Mouse (Mus musculus) retina, embryonic 14.5 days (tissue): ENCODE data around the gene Elmo1.
A peak's percentile ranks its signal among the peaks of the same experiment; 100 is the strongest.

ENCODE experiments used
- DNase-seq: peaks from one replicate; pipeline ENCODE4 v3.0.0-alpha.2; 2015; ENCODE audit warnings: low spot score

Elmo1 gene

DNA sequence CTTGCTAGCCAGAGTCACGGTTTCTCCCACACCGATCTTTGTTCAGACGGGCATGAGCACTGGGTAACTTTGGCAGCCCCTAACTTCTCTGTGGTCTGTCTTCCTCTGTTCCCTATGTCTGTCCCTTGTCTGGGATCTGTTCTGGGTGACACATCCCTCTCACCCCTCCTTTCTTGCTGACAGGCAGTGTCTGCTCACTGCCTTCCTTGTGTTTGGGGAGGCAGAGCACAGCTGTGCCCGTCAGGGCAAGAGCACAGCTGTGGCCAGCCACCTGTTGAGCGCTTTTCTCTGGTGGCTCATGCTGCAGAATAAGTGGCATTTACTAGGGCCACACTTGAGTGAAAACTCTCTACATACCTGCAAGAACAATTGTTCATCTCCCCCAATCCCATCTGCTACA is 116.7 kb downstream of the Elmo1 start:
- DNase-seq: no peak

DNA sequence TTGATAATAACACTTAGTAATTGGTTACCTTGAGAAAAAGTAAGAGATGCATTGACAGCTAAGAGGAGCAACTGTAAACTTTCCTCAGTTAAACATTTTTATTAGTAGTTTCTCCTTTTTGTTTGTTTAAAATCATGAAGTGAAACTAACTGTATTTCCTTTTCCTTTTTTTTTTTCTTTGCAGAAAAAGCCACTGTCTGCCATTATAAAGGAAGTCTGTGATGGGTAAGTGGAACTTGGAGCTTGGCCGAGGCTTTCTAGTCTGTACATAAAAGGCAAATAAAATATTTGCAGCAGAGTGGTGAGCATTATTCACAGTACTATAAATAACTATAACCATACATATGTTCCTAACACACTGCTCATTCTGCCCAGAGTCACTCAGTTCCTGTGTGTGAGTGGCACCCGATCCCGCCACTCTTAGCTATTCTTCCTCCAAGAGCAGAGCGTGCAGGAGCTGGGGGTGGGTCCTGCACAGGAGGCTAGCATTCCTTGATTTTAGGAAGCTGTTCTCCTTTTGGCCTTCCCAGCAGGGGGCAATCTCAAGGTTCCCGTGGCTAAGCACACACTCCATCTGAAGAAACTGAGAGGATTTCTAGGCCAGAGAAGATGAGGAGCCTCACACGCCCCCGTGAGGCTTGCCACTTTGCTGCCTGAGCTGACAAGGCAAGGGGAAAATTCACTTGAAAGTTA is 117.7 kb downstream of the Elmo1 start:
- no peak for DNase-seq

- DNase-seq: no peak
Measured at GRCm38 (mm10) chr13:20208867-20209266, 118.5 kb downstream of the Elmo1 start.

DNA sequence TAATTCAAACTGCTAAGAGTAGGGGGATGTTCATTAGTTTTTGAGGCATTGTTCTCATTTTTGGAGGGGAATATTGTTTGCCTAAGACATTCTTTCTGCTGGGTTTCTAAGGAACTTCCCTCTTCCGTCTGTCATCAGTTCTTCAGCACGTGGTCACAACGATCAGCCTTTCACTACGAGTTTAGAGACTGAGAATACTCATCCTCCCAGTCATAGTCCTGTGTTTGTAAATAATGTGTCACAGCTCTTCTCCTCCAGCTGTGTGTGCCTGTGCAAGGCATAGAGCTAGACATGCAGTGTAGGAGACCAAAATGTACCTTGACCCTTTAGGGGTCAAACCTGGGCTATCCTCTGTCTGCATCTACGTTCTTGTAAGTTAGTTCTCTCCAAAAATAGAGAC is 121.4 kb downstream of the Elmo1 start:
- no peak for DNase-seq

DNA sequence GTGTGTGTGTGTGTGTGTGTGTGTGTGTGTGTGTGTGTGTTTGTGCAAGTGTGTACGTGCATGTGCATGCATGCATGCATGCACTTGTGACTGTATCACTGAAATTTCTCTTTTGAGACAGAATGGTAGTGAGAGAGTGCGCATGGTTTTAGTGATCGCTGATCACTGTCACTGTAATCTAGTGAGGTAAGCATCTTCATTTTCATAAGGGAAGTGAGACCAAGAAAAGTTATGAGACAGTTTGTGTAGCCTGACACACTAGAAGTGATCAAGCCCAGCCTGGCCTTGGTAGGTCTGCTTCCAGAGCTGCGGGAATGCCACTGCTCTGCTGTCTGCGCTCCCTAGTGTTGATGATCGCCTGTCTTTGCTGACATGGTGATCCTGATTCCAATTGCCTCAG is 122.3 kb downstream of the Elmo1 start:
- no peak for DNase-seq

- DNase-seq: no peak
Measured at GRCm38 (mm10) chr13:20213861-20214260, 123.5 kb downstream of the Elmo1 start.

DNA sequence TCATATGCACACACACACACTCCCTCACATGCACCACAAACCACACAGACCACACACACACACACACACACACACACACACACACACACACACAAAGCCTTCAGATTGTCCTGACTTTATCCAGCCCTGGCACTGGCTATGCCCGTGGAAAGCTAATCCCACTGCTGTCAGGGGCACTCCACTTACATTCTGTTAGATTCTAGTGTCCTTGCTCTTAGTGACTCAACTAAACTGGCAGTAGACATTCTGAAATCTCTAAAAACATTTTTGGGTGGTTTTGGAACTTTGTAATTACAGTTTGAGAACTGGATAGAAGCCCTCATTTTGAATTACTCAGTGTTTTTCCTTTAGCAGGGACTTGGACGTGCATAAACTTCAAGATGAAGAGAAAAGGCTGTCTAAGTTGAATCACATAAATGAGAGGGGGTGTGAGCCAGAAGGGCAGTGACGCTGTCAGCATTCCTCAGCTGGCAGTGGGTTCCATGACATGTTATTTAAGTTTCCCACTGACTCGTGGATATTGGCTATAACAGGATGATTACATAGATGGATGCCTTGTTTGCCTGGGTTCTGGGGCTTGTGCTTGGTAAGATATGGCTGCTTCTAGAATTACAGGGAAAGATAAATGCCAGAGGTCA is 127.2 kb downstream of the Elmo1 start:
- DNase-seq: no peak

- DNase-seq: no peak
Measured at GRCm38 (mm10) chr13:20218126-20218525, 127.7 kb downstream of the Elmo1 start.

DNA sequence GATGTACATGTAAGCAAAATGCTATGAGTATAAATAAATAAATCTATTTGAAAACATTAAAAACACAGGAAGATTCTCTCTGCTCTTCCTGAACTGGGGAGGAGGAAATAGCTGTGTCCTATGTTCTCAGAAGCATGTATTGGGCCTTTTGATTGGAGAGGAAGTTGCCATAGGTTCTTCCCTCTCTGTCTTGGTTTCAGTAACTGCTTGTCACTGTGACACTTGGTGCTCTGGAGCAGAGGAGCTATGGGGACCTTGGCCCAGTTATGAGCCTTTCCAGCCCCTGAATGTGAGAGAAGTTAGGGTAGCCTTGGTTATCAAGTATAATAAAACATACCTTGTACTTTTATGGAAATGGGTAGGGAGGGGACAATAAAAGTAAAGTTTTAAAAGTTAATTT is 130.0 kb downstream of the Elmo1 start:
- DNase-seq: no peak

DNA sequence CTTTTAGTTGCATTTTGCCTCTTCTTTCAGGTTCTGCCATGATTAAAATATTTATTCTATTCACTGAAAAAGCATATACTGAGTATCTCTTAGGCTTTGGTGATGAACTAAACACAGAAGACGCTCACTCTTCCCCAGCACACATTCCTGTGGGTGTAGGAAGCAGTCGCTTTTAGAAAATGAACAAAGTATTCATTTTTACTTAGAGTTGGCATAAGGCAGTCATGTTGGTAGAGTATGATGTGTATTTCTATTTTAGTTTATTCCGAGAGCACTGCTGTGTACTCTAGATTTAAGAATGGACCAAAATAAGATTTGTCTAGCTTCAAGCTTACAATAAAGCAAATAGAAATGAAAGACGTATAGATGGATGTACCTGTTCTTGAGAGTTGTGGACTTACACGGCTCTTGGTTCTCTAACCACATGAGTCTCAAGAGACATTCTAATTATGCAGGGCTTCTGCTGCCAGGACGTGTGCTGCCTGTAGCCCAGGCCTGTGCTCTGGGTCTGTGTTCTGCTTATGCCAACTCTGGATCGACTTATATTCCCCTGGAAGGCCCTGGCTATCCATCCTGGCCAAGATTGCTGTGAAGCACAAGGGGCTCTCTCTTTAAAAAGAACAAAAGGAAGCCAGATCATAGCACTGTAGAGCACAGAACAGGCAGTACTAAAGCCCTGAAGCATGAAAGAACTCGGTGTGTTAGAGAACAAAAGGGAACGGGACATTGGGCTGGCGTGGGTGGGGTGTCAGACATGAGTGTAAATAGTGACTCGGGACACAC is 137.7 kb downstream of the Elmo1 start:
- no peak for DNase-seq

DNA sequence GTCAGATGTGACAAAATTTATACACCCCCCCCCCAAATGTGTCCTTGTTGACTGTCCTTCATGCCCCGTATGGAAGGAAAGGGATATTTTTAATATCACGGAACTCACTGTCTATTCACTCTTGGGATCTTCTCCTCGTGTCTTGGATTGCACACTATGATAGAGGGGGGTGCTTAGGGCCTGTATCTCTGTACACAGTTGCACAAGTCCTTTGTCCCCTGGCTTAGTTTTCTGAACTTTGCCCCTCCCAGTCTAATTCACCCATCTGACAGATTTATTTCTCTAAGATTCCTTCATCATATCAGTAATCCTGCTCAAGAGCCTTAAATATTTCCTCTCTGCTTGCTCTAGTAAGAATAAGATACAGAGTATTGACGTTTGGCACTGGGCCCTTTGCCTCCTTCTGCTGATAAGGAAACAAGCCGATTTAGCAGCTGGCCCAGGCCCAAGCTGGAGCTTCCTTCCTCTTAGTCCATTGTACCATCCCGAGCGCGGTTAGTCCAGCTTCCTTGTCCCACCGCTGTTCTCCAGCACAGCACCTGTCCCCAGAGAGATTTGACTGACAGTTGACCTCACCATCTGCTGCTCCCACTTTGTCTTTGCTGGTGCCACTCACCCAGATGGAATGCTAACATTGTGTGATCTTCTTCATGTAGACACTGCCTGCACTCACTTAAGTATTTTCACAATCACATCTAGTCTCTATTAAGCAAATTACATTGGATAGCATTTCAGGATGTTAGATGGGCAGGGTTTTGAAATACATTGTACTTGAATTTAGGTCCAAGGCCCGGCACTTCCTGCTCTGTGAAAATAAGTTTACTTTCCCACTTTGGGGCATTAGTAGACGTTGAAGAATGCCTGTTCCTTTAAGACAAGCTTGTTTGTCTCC is 141.7 kb downstream of the Elmo1 start:
- DNase-seq: peak; percentile 51

- DNase-seq: no peak
Measured at GRCm38 (mm10) chr13:20233707-20234106, 143.3 kb downstream of the Elmo1 start.

DNA sequence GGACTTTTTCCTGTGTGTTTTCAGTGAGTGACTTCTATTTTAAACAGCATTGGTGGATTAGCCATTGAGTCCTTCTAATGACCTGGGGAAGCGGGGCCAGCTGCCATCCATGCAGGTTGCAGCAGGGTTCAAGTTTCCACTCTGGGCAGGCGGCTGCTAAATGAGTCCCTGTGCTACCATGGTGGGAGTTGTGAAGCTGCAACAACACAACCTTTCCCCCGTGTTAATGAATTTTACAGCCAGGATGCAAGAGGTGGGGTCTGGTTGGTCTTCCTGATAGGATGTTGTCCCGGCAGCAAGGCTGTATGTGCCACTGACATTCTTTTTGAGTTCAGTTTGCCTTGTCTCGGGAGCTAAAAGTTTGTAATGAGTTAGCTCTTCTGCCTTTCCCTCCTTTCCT is 147.2 kb downstream of the Elmo1 start:
- no peak for DNase-seq

DNA sequence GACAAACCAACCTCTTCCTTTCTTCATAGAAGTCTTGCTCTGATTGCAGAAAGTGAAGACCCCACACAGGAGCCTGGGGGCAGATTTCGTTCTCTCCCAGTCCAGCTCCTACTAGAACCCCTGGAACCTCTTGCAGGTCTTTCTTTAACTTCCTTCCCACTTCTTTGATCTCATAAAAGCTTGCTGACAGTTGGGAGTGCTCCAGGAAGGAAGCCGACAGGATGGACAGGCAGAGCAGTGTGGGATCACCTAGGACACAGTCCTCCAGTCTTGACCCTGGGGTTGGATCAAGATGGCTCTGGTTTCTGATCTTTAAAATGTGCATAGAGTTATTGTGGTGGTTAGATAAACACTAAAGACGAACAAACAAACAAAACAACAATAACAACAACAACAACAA is 147.8 kb downstream of the Elmo1 start:
- no peak for DNase-seq

GRCm38 (mm10) chr13:20238743-20239142 is 148.3 kb downstream of the Elmo1 start:
- DNase-seq: no peak

DNA sequence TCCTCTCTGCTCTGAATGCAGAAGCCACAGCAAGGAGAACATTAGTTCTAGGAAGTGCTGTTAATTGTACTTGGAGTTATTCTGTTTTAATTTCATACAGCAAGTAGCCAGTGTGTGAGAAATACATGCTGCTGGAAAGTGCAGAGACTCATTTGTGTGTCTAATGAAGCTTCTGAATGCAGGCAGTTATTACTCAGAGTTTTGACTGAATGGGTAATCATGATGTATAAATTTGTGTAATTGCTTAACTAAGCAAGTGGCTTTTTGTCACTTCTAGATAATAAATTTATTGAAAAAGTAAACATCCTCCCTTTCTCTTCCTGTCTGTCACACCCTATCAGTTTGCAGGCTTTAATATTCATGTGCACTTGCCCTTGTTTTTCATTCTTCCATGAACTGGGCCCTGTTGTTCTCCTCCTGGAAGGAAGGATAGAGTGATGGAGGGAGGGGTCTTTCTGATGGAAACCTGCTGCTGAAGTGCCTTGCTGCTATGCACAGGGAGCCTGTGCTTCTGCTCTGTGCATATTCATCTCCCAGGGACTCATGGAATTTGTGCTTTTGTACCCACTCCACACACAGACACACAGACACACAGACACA is 159.8 kb downstream of the Elmo1 start:
- no peak for DNase-seq

GRCm38 (mm10) chr13:20254911-20255310 is 164.5 kb downstream of the Elmo1 start:
- DNase-seq: no peak

DNA sequence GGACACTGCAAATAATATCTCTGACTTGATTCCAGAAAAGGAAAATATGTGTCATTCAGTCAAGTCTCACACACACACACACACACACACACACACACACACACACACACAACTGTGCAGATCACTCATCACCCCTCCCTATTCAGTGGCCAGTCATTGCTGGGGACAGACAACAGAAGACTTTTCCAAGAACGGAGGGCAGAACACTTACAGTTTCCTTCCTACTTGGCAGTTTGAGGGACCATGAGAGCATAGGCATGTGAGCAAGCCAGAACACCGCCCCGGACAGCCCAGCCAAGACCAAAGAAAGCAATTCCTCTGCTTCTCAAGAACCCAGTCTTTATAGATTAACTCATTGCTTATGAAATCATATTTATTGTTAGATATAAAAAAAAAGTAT is 165.0 kb downstream of the Elmo1 start:
- DNase-seq: no peak

DNA sequence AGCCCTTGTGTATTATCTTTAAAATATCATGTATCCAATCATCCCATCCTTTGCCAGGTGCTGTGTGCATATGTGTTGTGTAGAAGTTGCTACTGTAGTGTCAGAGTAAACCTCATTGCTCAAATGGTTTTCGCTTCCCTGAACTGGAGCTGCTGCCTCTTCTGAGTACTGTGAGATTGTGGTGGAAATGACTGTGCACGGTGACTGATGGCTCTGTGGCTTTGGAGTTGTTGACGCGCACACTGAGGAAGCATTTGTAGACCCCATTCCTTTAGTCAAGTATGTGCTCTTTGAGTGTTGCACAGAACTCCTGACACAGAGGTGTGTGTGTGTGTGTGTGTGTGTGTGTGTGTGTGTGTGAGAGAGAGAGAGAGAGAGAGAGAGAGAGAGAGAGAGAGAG is 166.2 kb downstream of the Elmo1 start:
- DNase-seq: no peak

DNA sequence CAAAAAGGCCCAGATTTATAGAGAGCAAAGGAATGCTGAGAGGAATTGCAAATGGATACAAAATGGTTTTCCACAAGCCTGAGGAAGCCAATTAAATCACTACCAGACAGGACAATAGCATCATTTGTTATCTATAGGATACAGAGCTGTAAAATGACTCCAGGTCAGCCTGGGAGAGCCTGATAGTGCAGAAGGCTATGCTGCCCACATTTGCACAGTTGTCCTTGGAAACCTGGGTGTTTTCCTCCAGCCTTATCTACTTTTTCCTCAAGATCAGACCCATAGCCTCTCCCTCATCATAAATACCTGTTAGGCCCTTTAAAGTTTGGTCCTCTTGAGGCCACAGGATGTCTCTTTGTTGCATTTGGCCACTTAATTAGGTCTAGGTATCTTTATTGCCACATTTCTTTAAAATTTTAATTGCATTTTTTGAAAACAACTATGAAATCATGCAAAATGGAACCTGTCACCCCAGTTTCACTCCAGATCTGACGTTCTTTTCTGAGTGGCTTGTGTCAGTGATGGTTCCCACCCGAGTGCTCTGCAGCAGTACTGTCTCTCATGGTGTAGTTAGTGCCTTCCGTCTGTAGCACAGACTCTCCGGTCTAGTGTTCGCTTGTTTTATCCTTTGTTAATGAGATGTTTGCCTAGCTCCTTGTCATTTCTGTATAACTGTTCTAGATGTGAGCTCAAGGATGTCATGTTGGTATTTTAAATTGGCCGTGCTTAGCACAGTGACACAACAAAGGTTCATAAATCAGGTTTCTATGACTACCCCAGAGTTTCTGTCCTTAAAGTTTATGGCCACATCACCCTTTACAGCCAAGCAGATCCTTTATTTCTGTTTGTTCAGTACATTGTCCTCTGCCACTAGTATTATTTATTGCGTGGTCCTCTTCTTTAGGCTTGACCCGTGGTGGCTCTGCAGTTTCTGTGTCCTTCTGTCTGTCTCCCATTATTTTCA is 167.4 kb downstream of the Elmo1 start:
- no peak for DNase-seq

GRCm38 (mm10) chr13:20263173-20263572 is 172.8 kb downstream of the Elmo1 start:
- DNase-seq: no peak
